Mouse (Mus musculus) intestine, postnatal 0 days (tissue): ENCODE data around the gene St3gal3. TPM values are rescaled to one million over a fixed set of nuclear protein-coding genes. Genes with fewer than 3 reads are reported as not detected.

ENCODE experiments used
- ATAC-seq: fragments of 200-750 bp; cut with Nextera tagmentation; 2 replicates; pipeline ENCODE4 v1.8.0; 2017; ENCODE audit warnings: mild to moderate bottlenecking, moderate TSS enrichment, moderate library complexity
- H3K27ac ChIP-seq: fragments of 300-500 bp; sonication (generic); 2 replicates; pipeline ENCODE4 v1.5.1; 2014; ENCODE audit warnings: mild to moderate bottlenecking, low read depth, low read length, moderate library complexity
- H3K27me3 ChIP-seq: fragments of 300-500 bp; sonication (generic); replicated peaks from 2 replicates; pipeline ENCODE4 v1.6.1; 2014; ENCODE audit warnings: low read length, mixed read lengths; ENCODE audit not compliant: control insufficient read depth, insufficient read depth
- H3K36me3 ChIP-seq: fragments of 300-500 bp; sonication (generic); 2 replicates; pipeline ENCODE4 v1.6.1; 2014; ENCODE audit warnings: mild to moderate bottlenecking, moderate library complexity; ENCODE audit not compliant: control insufficient read depth, insufficient read depth
- H3K4me1 ChIP-seq: fragments of 300-500 bp; sonication (generic); replicated peaks from 2 replicates; pipeline ENCODE4 v1.6.1; 2014; ENCODE audit warnings: antibody characterized with exemption, low read length, mixed read lengths; ENCODE audit not compliant: control insufficient read depth, insufficient read depth
- H3K4me2 ChIP-seq: fragments of 300-500 bp; sonication (generic); replicated peaks from 2 replicates; pipeline ENCODE4 v1.6.1; 2014; ENCODE audit warnings: low read depth, mild to moderate bottlenecking, moderate library complexity
- H3K4me3 ChIP-seq: fragments of 300-500 bp; sonication (generic); 2 replicates; pipeline ENCODE4 v1.5.1; 2014; ENCODE audit warnings: low read depth, low read length
- H3K9ac ChIP-seq: fragments of 300-500 bp; sonication (generic); 2 replicates; pipeline ENCODE4 v1.6.1; 2014; ENCODE audit warnings: mild to moderate bottlenecking, low read depth, low read length
- H3K9me3 ChIP-seq: fragments of 300-500 bp; sonication (generic); 2 replicates; pipeline ENCODE4 v1.6.1; 2016; ENCODE audit warnings: mixed run types; ENCODE audit not compliant: control insufficient read depth
- CTCF ChIP-seq: sonication (generic); IDR thresholded peaks from 2 replicates; pipeline ENCODE4 v1.5.1; 2016; ENCODE audit warnings: low read depth, mild to moderate bottlenecking, control low read depth, antibody characterized with exemption, moderate library complexity
- WGBS: fragments of 180-500 bp; shearing (Covaris S2); extraction: QIAGEN DNeasy Blood & Tissue Kit; methylation state at CpG from one replicate; pipeline ENCODE4 v1.1.7; 2014; 5-methylcytosine and 5-hydroxymethylcytosine counted together
- polyA plus RNA-seq: library from polyadenylated mRNA; unstranded; fragments of >200 nt; fragmentation: Nextera tagmentation; extraction: Ambion mirVana; gene quantifications from 2 replicates; pipeline ENCODE4 v1.2.1, GENCODE M21; 2015

Gene St3gal3
- polyA plus RNA-seq, 1 experiment from 2014 or later = 15.6 TPM

- H3K9me3 ChIP-seq = no peaks in the 10 kb centered on the region
- no peak for TF ChIP-seq CTCF
- no peak overlapping the region for H3K9ac ChIP-seq
- H3K27me3 ChIP-seq = no peaks in the 10 kb centered on the region
- peaks cover 11% of the 10 kb centered on the region; the same call in 1 of the 2 replicates for H3K36me3 ChIP-seq
- no peak overlapping the region for H3K4me3 ChIP-seq
- no peak overlapping the region for H3K4me2 ChIP-seq
- no peak for ATAC-seq
- H3K27ac ChIP-seq = no peak overlapping the region
- 56% methylated on average over 10 of the region's 10 CpGs for WGBS
- no peaks in the 10 kb centered on the region for H3K4me1 ChIP-seq
Measured at GRCm38 (mm10) chr4:117972999-117973398, 161.7 kb downstream of the St3gal3 start.

DNA sequence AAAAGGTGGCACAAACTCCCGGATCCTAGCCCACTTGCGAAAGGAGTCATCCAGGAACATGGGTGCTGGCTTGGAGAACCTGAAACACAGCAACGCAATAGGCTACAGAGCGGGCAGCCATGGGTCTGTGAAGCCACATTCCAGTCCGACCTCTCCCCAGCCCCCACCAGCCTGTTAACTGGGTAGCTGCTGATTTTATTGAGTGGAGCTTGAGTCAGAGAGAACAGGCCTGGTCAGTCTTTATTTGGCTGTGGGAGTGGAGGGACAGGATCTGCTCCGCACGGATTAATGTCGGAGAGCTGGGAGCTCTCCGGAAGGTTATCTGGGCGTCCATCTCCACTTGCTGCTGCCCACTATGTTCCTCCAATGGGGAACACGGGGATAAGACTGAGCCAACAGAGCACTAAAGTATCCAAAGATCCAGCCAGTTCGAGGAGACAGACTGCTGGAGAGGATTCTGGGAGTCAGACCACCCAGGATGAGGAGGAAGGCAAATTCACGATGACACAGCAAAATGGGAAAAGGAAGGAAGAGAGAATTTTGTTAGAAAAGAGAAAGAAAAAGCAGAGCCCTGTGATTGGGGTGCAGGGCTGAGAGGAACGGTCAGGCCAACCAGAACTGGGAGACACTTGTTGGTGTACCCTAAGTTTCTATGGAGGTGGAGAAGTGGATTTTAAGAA, 170.2 kb downstream of the St3gal3 start:
- TF ChIP-seq CTCF = no peak
- no peaks in the 10 kb centered on the region for H3K9me3 ChIP-seq
- H3K4me1 ChIP-seq = no peaks in the 10 kb centered on the region
- H3K9ac ChIP-seq = no peak overlapping the region
- H3K27me3 ChIP-seq = no peaks in the 10 kb centered on the region
- H3K4me3 ChIP-seq = no peak overlapping the region
- no peak overlapping the region for H3K27ac ChIP-seq
- no peak overlapping the region for H3K4me2 ChIP-seq
- WGBS = 64% methylated on average over 14 of the region's 14 CpGs
- H3K36me3 ChIP-seq = peaks cover 34% of the 10 kb centered on the region
- no peak for ATAC-seq

- WGBS = 68% methylated on average over 4 of the region's 4 CpGs
- Histone ChIP-seq H3K9me3 (no peaks in the 10 kb centered on the region), H3K9ac (no peak overlapping the region), H3K4me1 (no peaks in the 10 kb centered on the region), H3K36me3 (peaks cover 80% of the 10 kb centered on the region), H3K4me3 (no peak overlapping the region), H3K27me3 (no peaks in the 10 kb centered on the region), H3K4me2 (no peak overlapping the region), H3K27ac (no peak overlapping the region)
- no peak for TF ChIP-seq CTCF
- no peak for ATAC-seq
Measured at GRCm38 (mm10) chr4:117957492-117957891, 177.2 kb downstream of the St3gal3 start.

GRCm38 (mm10) chr4:117947493-117947892, 187.2 kb downstream of the St3gal3 start:
- no peak for ATAC-seq
- H3K4me2 ChIP-seq = no peak overlapping the region
- H3K36me3 ChIP-seq = peaks cover 30% of the 10 kb centered on the region
- H3K4me1 ChIP-seq = no peaks in the 10 kb centered on the region
- TF ChIP-seq CTCF = no peak
- no peak overlapping the region for H3K9ac ChIP-seq
- no peak overlapping the region for H3K4me3 ChIP-seq
- H3K9me3 ChIP-seq = no peaks in the 10 kb centered on the region
- 79% methylated on average over 7 of the region's 7 CpGs for WGBS
- H3K27ac ChIP-seq = no peak overlapping the region
- H3K27me3 ChIP-seq = no peaks in the 10 kb centered on the region

GRCm38 (mm10) chr4:117946639-117947305, 187.9 kb downstream of the St3gal3 start:
- no peak for ATAC-seq
- Histone ChIP-seq H3K27me3 (no peaks in the 10 kb centered on the region), H3K4me1 (no peaks in the 10 kb centered on the region), H3K4me2 (no peak overlapping the region), H3K4me3 (no peak overlapping the region), H3K9ac (no peak overlapping the region), H3K27ac (no peak overlapping the region), H3K36me3 (peaks cover 26% of the 10 kb centered on the region), H3K9me3 (no peaks in the 10 kb centered on the region)
- WGBS = 79% methylated on average over 11 of the region's 11 CpGs
- no peak for TF ChIP-seq CTCF

- no peaks in the 10 kb centered on the region for H3K27me3 ChIP-seq
- TF ChIP-seq CTCF = no peak
- no peaks in the 10 kb centered on the region for H3K9me3 ChIP-seq
- H3K27ac ChIP-seq = no peak overlapping the region
- no peak overlapping the region for H3K4me3 ChIP-seq
- no peak for ATAC-seq
- no peaks in the 10 kb centered on the region for H3K4me1 ChIP-seq
- H3K9ac ChIP-seq = no peak overlapping the region
- WGBS = 47% methylated on average over 5 of the region's 5 CpGs
- no peak overlapping the region for H3K4me2 ChIP-seq
- peaks cover 46% of the 10 kb centered on the region for H3K36me3 ChIP-seq
Measured at GRCm38 (mm10) chr4:117943317-117943716, 191.4 kb downstream of the St3gal3 start.
